Mouse (Mus musculus): ENCODE data around the gene Ostc. TPM values are rescaled to one million over a fixed set of nuclear protein-coding genes. Genes with fewer than 3 reads are reported as not detected.

Ostc gene
- polyA plus RNA-seq (2014; fragmentation: Nextera tagmentation; extraction: Ambion mirVana): 266 and 307 TPM in 2 replicates

GRCm38 (mm10) chr3:130708967-130709924, at the start of gene Ostc:
Ostc (minus strand) TSS chr3:130709444.
- no peaks in the 10 kb centered on the region for H3K9me3 ChIP-seq (replicated peaks; ENCODE audit: control insufficient read depth, low read length)
- under 1% methylated on average over 45 of the region's 45 CpGs for WGBS
- ATAC-seq (peak; percentile 97), DNase-seq (ENCODE audit: low spot score) (peak; percentile 99)
- H3K4me3 ChIP-seq (ENCODE audit: low read depth, low read length): peak within 1 kb of the TSS; percentile 63
- H3K27ac ChIP-seq (ENCODE audit: low read depth, low read length): peak within 1 kb of the TSS; percentile 65
- H3K27me3 ChIP-seq (replicated peaks; ENCODE audit: control insufficient read depth, insufficient read depth, low read length): no peaks in the 10 kb centered on the region
- H3K36me3 ChIP-seq (ENCODE audit: control insufficient read depth, insufficient read depth, low read length): 0 out of 2 replicates have a peak, but pooled peaks cover 2% of the 10 kb centered on the region
- peak within 1 kb of the TSS; percentile 75 for H3K9ac ChIP-seq (ENCODE audit: low read length)
- H3K4me2 ChIP-seq (ENCODE audit: low read length): peak within 1 kb of the TSS; percentile 84
- peaks cover 9% of the 10 kb centered on the region for H3K4me1 ChIP-seq (ENCODE audit: control insufficient read depth, insufficient read depth, low read length)

GRCm38 (mm10) chr3:130758157-130758841, 49.1 kb upstream of the Ostc start:
- Histone ChIP-seq H3K9ac (ENCODE audit: low read length) (peak overlapping the region; percentile 3; the same call in 1 of the 2 replicates), H3K36me3 (ENCODE audit: control insufficient read depth, insufficient read depth, low read length) (no peaks in the 10 kb centered on the region), H3K4me3 (ENCODE audit: low read depth, low read length) (no peak overlapping the region; the same call in 1 of the 2 replicates), H3K27me3 (replicated peaks; ENCODE audit: control insufficient read depth, insufficient read depth, low read length) (no peaks in the 10 kb centered on the region), H3K9me3 (replicated peaks; ENCODE audit: control insufficient read depth, low read length) (no peaks in the 10 kb centered on the region), H3K4me2 (ENCODE audit: low read length) (peak overlapping the region; percentile 43), H3K27ac (ENCODE audit: low read depth, low read length) (no peak overlapping the region; the same call in 1 of the 2 replicates), H3K4me1 (ENCODE audit: control insufficient read depth, insufficient read depth, low read length) (peaks cover 18% of the 10 kb centered on the region)
- 4% methylated on average over 15 of the region's 15 CpGs for WGBS
- ATAC-seq (peak; percentile 77), DNase-seq (ENCODE audit: low spot score) (peak; percentile 86)

DNA sequence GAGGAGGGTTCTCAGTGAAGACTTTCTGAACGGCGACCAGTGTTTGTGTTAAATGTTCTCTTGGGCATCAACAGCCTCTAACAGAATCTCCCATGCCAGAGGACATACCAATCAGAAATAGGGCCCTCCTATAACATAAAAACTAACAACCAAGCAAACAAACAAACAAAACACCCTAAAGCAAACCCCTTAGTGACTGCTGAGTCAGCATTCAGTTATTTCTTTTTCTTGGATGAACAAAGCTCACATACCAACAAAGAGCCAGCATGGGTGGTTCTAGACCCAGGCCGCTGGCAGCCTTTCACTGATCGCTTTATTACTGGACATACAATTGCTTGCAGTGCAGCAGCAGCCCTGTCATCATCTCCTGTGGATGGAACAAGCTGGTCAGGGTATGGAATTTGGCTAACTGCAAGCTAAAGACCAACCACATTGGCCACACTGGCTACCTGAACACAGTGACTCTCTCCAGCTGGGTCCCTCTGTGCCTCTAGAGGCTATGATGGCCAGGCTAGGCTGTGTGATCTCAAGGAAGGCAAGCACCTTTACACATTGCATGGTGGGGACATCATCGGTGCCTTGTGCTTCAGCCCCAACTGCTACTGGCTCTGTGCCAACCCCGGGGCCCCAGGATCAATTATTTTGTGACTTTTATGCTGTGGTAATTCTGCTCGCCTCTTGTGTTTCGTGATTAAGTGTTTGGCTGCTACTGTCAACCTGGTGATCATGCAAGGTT, 48.0 kb upstream of the Ostc start:
- Histone ChIP-seq H3K27ac (ENCODE audit: low read depth, low read length) (no peak overlapping the region; the same call in 1 of the 2 replicates), H3K4me3 (ENCODE audit: low read depth, low read length) (no peak overlapping the region), H3K27me3 (replicated peaks; ENCODE audit: control insufficient read depth, insufficient read depth, low read length) (no peaks in the 10 kb centered on the region), H3K4me1 (ENCODE audit: control insufficient read depth, insufficient read depth, low read length) (peaks cover 18% of the 10 kb centered on the region), H3K9ac (ENCODE audit: low read length) (no peak overlapping the region; the same call in 1 of the 2 replicates), H3K36me3 (ENCODE audit: control insufficient read depth, insufficient read depth, low read length) (no peaks in the 10 kb centered on the region), H3K9me3 (replicated peaks; ENCODE audit: control insufficient read depth, low read length) (no peaks in the 10 kb centered on the region), H3K4me2 (ENCODE audit: low read length) (peak overlapping the region; percentile 43)
- WGBS: 36% methylated on average over 8 of the region's 8 CpGs
- peak; percentile 23 for DNase-seq (ENCODE audit: low spot score)
- peak; percentile 36 for ATAC-seq

DNA sequence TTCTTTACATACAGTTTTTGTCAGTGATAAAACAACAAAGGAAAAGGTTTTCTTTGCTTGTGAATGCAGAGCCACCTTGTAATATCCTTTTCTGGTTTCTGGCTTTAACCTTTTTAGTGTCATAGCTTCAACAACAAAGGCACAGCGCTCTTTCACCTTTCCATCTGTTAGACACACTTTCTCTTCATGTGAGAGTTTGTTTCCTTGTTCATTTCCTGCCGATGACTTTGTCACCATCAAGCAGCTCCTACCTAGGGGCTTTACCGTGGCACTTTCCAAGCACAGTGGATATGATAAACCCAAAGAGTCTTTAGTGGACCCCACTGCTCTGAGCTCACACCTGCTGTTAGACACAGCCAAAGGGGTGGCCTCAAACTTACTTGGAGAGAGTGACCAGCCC, 40.0 kb upstream of the Ostc start:
- H3K4me2 ChIP-seq (ENCODE audit: low read length): no peak overlapping the region
- H3K9ac ChIP-seq (ENCODE audit: low read length): no peak overlapping the region
- DNase-seq (ENCODE audit: low spot score) (no peak), ATAC-seq (no peak)
- no peak overlapping the region for H3K27ac ChIP-seq (ENCODE audit: low read depth, low read length)
- 92% methylated on average over 3 of the region's 3 CpGs for WGBS
- peaks cover 16% of the 10 kb centered on the region for H3K4me1 ChIP-seq (ENCODE audit: control insufficient read depth, insufficient read depth, low read length)
- H3K4me3 ChIP-seq (ENCODE audit: low read depth, low read length): no peak overlapping the region
- H3K36me3 ChIP-seq (ENCODE audit: control insufficient read depth, insufficient read depth, low read length): no peaks in the 10 kb centered on the region
- H3K27me3 ChIP-seq (replicated peaks; ENCODE audit: control insufficient read depth, insufficient read depth, low read length): no peaks in the 10 kb centered on the region
- H3K9me3 ChIP-seq (replicated peaks; ENCODE audit: control insufficient read depth, low read length): peaks cover 5% of the 10 kb centered on the region

- H3K36me3 ChIP-seq (ENCODE audit: control insufficient read depth, insufficient read depth, low read length): no peaks in the 10 kb centered on the region
- no peaks in the 10 kb centered on the region for H3K27me3 ChIP-seq (replicated peaks; ENCODE audit: control insufficient read depth, insufficient read depth, low read length)
- ATAC-seq: peak; percentile 50; the same call in 1 of the 2 replicates
- H3K4me2 ChIP-seq (ENCODE audit: low read length): no peak overlapping the region
- peaks cover 5% of the 10 kb centered on the region for H3K9me3 ChIP-seq (replicated peaks; ENCODE audit: control insufficient read depth, low read length)
- H3K4me1 ChIP-seq (ENCODE audit: control insufficient read depth, insufficient read depth, low read length): peaks cover 16% of the 10 kb centered on the region
- H3K4me3 ChIP-seq (ENCODE audit: low read depth, low read length): no peak overlapping the region
- no peak overlapping the region; the same call in 1 of the 2 replicates for H3K27ac ChIP-seq (ENCODE audit: low read depth, low read length)
- DNase-seq (ENCODE audit: low spot score): peak; percentile 40
- no peak overlapping the region; the same call in 1 of the 2 replicates for H3K9ac ChIP-seq (ENCODE audit: low read length)
- WGBS: 4% methylated on average over 10 of the region's 10 CpGs
These were observed 37.7 kb upstream of the Ostc start for GRCm38 (mm10) chr3:130746673-130747619.

GRCm38 (mm10) chr3:130737652-130738361, 28.6 kb upstream of the Ostc start:
- 17% methylated on average over 21 of the region's 21 CpGs for WGBS
- ATAC-seq: peak; percentile 54
- DNase-seq (ENCODE audit: low spot score): peak; percentile 49
- Histone ChIP-seq H3K4me1 (ENCODE audit: control insufficient read depth, insufficient read depth, low read length) (peaks cover 4% of the 10 kb centered on the region; the same call in 1 of the 2 replicates), H3K27me3 (replicated peaks; ENCODE audit: control insufficient read depth, insufficient read depth, low read length) (no peaks in the 10 kb centered on the region), H3K36me3 (ENCODE audit: control insufficient read depth, insufficient read depth, low read length) (no peaks in the 10 kb centered on the region), H3K9me3 (replicated peaks; ENCODE audit: control insufficient read depth, low read length) (no peaks in the 10 kb centered on the region), H3K4me3 (ENCODE audit: low read depth, low read length) (no peak overlapping the region), H3K9ac (ENCODE audit: low read length) (no peak overlapping the region), H3K27ac (ENCODE audit: low read depth, low read length) (no peak overlapping the region), H3K4me2 (ENCODE audit: low read length) (peak overlapping the region; percentile 26)

DNA sequence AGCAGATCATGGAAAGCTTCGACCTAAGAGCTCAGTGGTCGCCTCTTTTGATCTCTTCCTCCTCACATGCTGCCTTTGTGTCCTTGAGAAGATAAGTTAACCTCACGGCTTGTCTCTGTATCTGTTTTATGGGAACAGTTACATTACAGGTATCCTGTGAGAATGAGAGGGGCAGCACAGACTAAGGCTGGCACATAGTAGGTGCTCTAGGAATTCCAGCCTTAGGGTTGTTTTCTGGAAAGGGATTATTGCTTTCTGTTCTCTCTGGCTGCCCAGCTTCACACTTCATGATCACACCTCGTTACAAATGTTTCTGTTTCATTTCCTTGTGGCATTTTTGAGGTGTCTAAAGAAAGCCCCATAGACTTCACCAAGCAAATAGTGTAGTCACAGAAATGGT, 27.5 kb upstream of the Ostc start:
- DNase-seq (ENCODE audit: low spot score): no peak
- Histone ChIP-seq H3K4me3 (ENCODE audit: low read depth, low read length) (no peak overlapping the region), H3K27ac (ENCODE audit: low read depth, low read length) (no peak overlapping the region), H3K36me3 (ENCODE audit: control insufficient read depth, insufficient read depth, low read length) (no peaks in the 10 kb centered on the region), H3K9ac (ENCODE audit: low read length) (no peak overlapping the region), H3K27me3 (replicated peaks; ENCODE audit: control insufficient read depth, insufficient read depth, low read length) (no peaks in the 10 kb centered on the region), H3K4me2 (ENCODE audit: low read length) (no peak overlapping the region), H3K4me1 (ENCODE audit: control insufficient read depth, insufficient read depth, low read length) (peaks cover 4% of the 10 kb centered on the region; the same call in 1 of the 2 replicates), H3K9me3 (replicated peaks; ENCODE audit: control insufficient read depth, low read length) (no peaks in the 10 kb centered on the region)
- no peak for ATAC-seq
- 40% methylated on average over 4 of the region's 4 CpGs for WGBS

Measured in forebrain, embryonic 14.5 days (tissue).